Comparison of ENCODE assay signal across 13 mouse cellular contexts in genomic region chr13:38450051-38450971, GRCm38 (mm10).
DNase-seq lines count a peak whose midpoint lies in the region; ATAC-seq lines count a peak whose summit lies in the region.
"Had no signal": no experiment of that assay in that cellular context is flagged by ENCODE, and none has a peak within 500 bp of the region (broad histone marks: within the 10 kb centered on the region; RNA-seq: fewer than 3 reads in every experiment).

No protein-coding gene starts in this region.

- peak; percentile 93 for DNase-seq in heart, adult 11 months
- no peak for DNase-seq in heart, postnatal 36 days
- peak; percentile 79 for DNase-seq in midbrain, embryonic 11.5 days (ENCODE audit: low spot score, missing footprints)
- DNase-seq in heart, postnatal 10 days = peak; percentile 22 to 40
- no peak for DNase-seq in cerebellum, adult 9-11 months
- no peak for DNase-seq in ovary, postnatal 10 days (ENCODE audit: low spot score)
- DNase-seq: adrenal gland, postnatal 14 days; cerebellum, adult 11-12 months; gastrocnemius, postnatal 10 days; thymus, postnatal 4 days had no signal

- no peaks in the 10 kb centered on the region for H3K36me3 ChIP-seq in midbrain, embryonic 11.5 days (ENCODE audit: control insufficient read depth, insufficient read depth, low read length)
- H3K36me3 ChIP-seq in midbrain, embryonic 15.5 days (replicated peaks) = no peaks in the 10 kb centered on the region
- H3K36me3 ChIP-seq: limb, embryonic 13.5 days had no signal

- no peaks in the 10 kb centered on the region for H3K9me3 ChIP-seq in midbrain, embryonic 11.5 days (ENCODE audit: control insufficient read depth, low read length)
- H3K9me3 ChIP-seq in midbrain, embryonic 15.5 days = no peaks in the 10 kb centered on the region
- H3K9me3 ChIP-seq: limb, embryonic 13.5 days had no signal

- ATAC-seq in midbrain, embryonic 11.5 days (ENCODE audit: low FRiP score) = no peak
- no peak for ATAC-seq in midbrain, embryonic 15.5 days (replicated peaks)
- ATAC-seq in inflammation-experienced regulatory T-cells, adult 6 months = no peak

- H3K9ac ChIP-seq in midbrain, embryonic 11.5 days (ENCODE audit: low read length) = no peak overlapping the region
- no peak overlapping the region for H3K9ac ChIP-seq in midbrain, embryonic 15.5 days
- H3K9ac ChIP-seq: limb, embryonic 13.5 days had no signal

- no peaks in the 10 kb centered on the region for H3K27me3 ChIP-seq in midbrain, embryonic 11.5 days (ENCODE audit: control insufficient read depth, insufficient read depth, low read length)
- no peaks in the 10 kb centered on the region for H3K27me3 ChIP-seq in midbrain, embryonic 15.5 days (replicated peaks)
- H3K27me3 ChIP-seq: limb, embryonic 13.5 days had no signal

- H3K4me1 ChIP-seq in midbrain, embryonic 11.5 days (ENCODE audit: control insufficient read depth, insufficient read depth, low read length) = no peaks in the 10 kb centered on the region
- H3K4me1 ChIP-seq in midbrain, embryonic 15.5 days = no peaks in the 10 kb centered on the region
- H3K4me1 ChIP-seq: limb, embryonic 13.5 days had no signal

- WGBS in midbrain, embryonic 11.5 days = 65% methylated on average over 20 of the region's 20 CpGs
- WGBS in midbrain, embryonic 15.5 days = 60% methylated on average over 20 of the region's 20 CpGs

- H3K4me3 ChIP-seq in midbrain, embryonic 11.5 days (ENCODE audit: low read depth, low read length) = no peak overlapping the region
- no peak overlapping the region for H3K4me3 ChIP-seq in midbrain, embryonic 15.5 days
- H3K4me3 ChIP-seq: limb, embryonic 13.5 days had no signal

- no peak overlapping the region for H3K4me2 ChIP-seq in midbrain, embryonic 11.5 days
- H3K4me2 ChIP-seq in midbrain, embryonic 15.5 days = no peak overlapping the region
- H3K4me2 ChIP-seq: limb, embryonic 13.5 days had no signal

- H3K27ac ChIP-seq in midbrain, embryonic 11.5 days (ENCODE audit: low read depth, low read length) = no peak overlapping the region
- no peak overlapping the region for H3K27ac ChIP-seq in midbrain, embryonic 15.5 days
- H3K27ac ChIP-seq: limb, embryonic 13.5 days had no signal

- intact Hi-C loops in heart, postnatal 36 days (cut with DNase I) = no loop called here
- intact Hi-C loops in heart, postnatal 10 days (cut with DNase I) = no loop called here

Comparison
In these comparisons a context has a peak if more than half of its experiments do, and no peak if none do; other contexts are left out.
1. DNase-seq: peak in heart, adult 11 months (single experiment), midbrain, embryonic 11.5 days (single experiment) and heart, postnatal 10 days (2 of 2); none in heart, postnatal 36 days (0 of 2), cerebellum, adult 9-11 months (single experiment) and ovary, postnatal 10 days (single experiment).